Mouse (Mus musculus) limb, embryonic 11.5 days (tissue): ENCODE measurements around the gene Numa1. TPM values are rescaled to one million over a fixed set of nuclear protein-coding genes. Genes with fewer than 3 reads are reported as not detected.

Experiments used
- ATAC-seq: fragments of 200-750 bp; cut with Nextera tagmentation; 2 replicates; pipeline ENCODE4 v1.8.0; 2017; ENCODE audit warnings: low read depth; ENCODE audit not compliant: insufficient number of reproducible peaks, low FRiP score, low TSS enrichment
- DNase-seq: peaks from one replicate; pipeline ENCODE4 v3.0.0-alpha.2; 2015; ENCODE audit warnings: low spot score
- H3K27ac ChIP-seq: fragments of 300-500 bp; sonication (generic); replicated peaks from 2 replicates; pipeline ENCODE4 v1.5.1; 2014; ENCODE audit warnings: low read depth, mild to moderate bottlenecking, low read length
- H3K27me3 ChIP-seq: fragments of 300-500 bp; sonication (generic); 2 replicates; pipeline ENCODE4 v1.6.1; 2014; ENCODE audit warnings: mild to moderate bottlenecking, low read length, mixed read lengths; ENCODE audit not compliant: control insufficient read depth, insufficient read depth
- H3K36me3 ChIP-seq: fragments of 300-500 bp; sonication (generic); 2 replicates; pipeline ENCODE4 v1.6.1; 2014; ENCODE audit warnings: mild to moderate bottlenecking, low read length, moderate library complexity, mixed read lengths; ENCODE audit not compliant: control insufficient read depth, insufficient read depth
- H3K4me1 ChIP-seq: fragments of 300-500 bp; sonication (generic); 2 replicates; pipeline ENCODE4 v1.6.1; 2014; ENCODE audit warnings: low read length, mixed read lengths; ENCODE audit not compliant: control insufficient read depth, insufficient read depth
- H3K4me2 ChIP-seq: fragments of 300-500 bp; sonication (generic); 2 replicates; pipeline ENCODE4 v1.6.1; 2014; ENCODE audit warnings: low read depth, mild to moderate bottlenecking, moderate library complexity; ENCODE audit not compliant: severe bottlenecking
- H3K4me3 ChIP-seq: fragments of 300-500 bp; sonication (generic); 2 replicates; pipeline ENCODE4 v1.5.1; 2014; ENCODE audit warnings: low read depth, low read length
- H3K9ac ChIP-seq: fragments of 300-500 bp; sonication (generic); 2 replicates; pipeline ENCODE4 v1.6.1; 2014; ENCODE audit warnings: mild to moderate bottlenecking, low read length
- H3K9me3 ChIP-seq: fragments of 300-500 bp; sonication (generic); 2 replicates; pipeline ENCODE4 v1.6.1; 2016; ENCODE audit warnings: low read length; ENCODE audit not compliant: control insufficient read depth
- WGBS: fragments of 180-500 bp; shearing (Covaris S2); extraction: QIAGEN DNeasy Blood & Tissue Kit; methylation state at CpG from one replicate; pipeline ENCODE4 v1.1.7; 2014; 5-methylcytosine and 5-hydroxymethylcytosine counted together
- polyA plus RNA-seq: library from polyadenylated mRNA; unstranded; fragments of >200 nt; fragmentation: Nextera tagmentation; extraction: Ambion mirVana; gene quantifications from 2 replicates; pipeline ENCODE4 v1.2.1, GENCODE M21; 2014

Numa1 gene
- 130 and 140 TPM in 2 replicates for polyA plus RNA-seq

- peak; percentile 98 for ATAC-seq
- H3K9ac ChIP-seq = peak within 1 kb of the TSS; percentile 77
- no peaks in the 10 kb centered on the region for H3K27me3 ChIP-seq
- no peaks in the 10 kb centered on the region; the same call in 1 of the 2 replicates for H3K36me3 ChIP-seq
- H3K4me3 ChIP-seq = peak within 1 kb of the TSS; percentile 68
- H3K9me3 ChIP-seq = no peaks in the 10 kb centered on the region
- peak; percentile 98 for DNase-seq
- H3K4me1 ChIP-seq = no peaks in the 10 kb centered on the region; the same call in 1 of the 2 replicates
- peak within 1 kb of the TSS; percentile 57 for H3K4me2 ChIP-seq
- WGBS = under 1% methylated on average over 40 of the region's 40 CpGs
- peak within 1 kb of the TSS; percentile 38; the same call in 1 of the 2 replicates for H3K27ac ChIP-seq
These were observed at the start of gene Numa1, which contains the start of gene Lrrc51 for GRCm38 (mm10) chr7:101933751-101934240. TSS of gene Numa1 (plus strand) at chr7:101934111. TSS of gene Lrrc51 (minus strand) at chr7:101933895.

GRCm38 (mm10) chr7:101884160-101884559 lies 49.8 kb upstream of the Numa1 start:
- no peak for ATAC-seq
- 96% methylated on average over 4 of the region's 4 CpGs for WGBS

GRCm38 (mm10) chr7:101886274-101886673 lies 47.6 kb upstream of the Numa1 start:
- Histone ChIP-seq H3K36me3 (no peaks in the 10 kb centered on the region), H3K4me1 (no peaks in the 10 kb centered on the region), H3K4me2 (no peak overlapping the region), H3K9ac (no peak overlapping the region), H3K27me3 (no peaks in the 10 kb centered on the region), H3K4me3 (no peak overlapping the region), H3K9me3 (no peaks in the 10 kb centered on the region), H3K27ac (no peak overlapping the region)
- no peak for DNase-seq
- ATAC-seq = no peak
- WGBS = 87% methylated on average over 6 of the region's 6 CpGs

More at GRCm38 (mm10) chr7:101884160-101884559, 49.8 kb upstream of the Numa1 start:
- no peak overlapping the region for H3K9ac ChIP-seq
- H3K4me1 ChIP-seq = no peaks in the 10 kb centered on the region
- DNase-seq = no peak
- no peak overlapping the region for H3K4me2 ChIP-seq
- H3K4me3 ChIP-seq = no peak overlapping the region
- no peaks in the 10 kb centered on the region for H3K27me3 ChIP-seq
- H3K36me3 ChIP-seq = no peaks in the 10 kb centered on the region
- no peak overlapping the region for H3K27ac ChIP-seq
- no peaks in the 10 kb centered on the region for H3K9me3 ChIP-seq

GRCm38 (mm10) chr7:101888460-101888859 lies 45.5 kb upstream of the Numa1 start:
- Histone ChIP-seq H3K27ac (no peak overlapping the region), H3K4me2 (no peak overlapping the region), H3K27me3 (no peaks in the 10 kb centered on the region), H3K9ac (no peak overlapping the region), H3K36me3 (no peaks in the 10 kb centered on the region), H3K4me1 (no peaks in the 10 kb centered on the region), H3K4me3 (no peak overlapping the region), H3K9me3 (no peaks in the 10 kb centered on the region)
- DNase-seq = no peak
- WGBS = 84% methylated on average over 4 of the region's 4 CpGs
- no peak for ATAC-seq

- H3K4me3 ChIP-seq = peak overlapping the region; percentile 55
- H3K4me2 ChIP-seq = peak overlapping the region; percentile 35
- H3K9me3 ChIP-seq = no peaks in the 10 kb centered on the region
- H3K9ac ChIP-seq = peak overlapping the region; percentile 23; the same call in 1 of the 2 replicates
- DNase-seq (no peak), ATAC-seq (no peak)
- H3K27ac ChIP-seq = no peak overlapping the region
- H3K27me3 ChIP-seq = no peaks in the 10 kb centered on the region
- no peaks in the 10 kb centered on the region; the same call in 1 of the 2 replicates for H3K36me3 ChIP-seq
- 36% methylated on average over 9 of the region's 9 CpGs for WGBS
- no peaks in the 10 kb centered on the region for H3K4me1 ChIP-seq
These were observed 38.2 kb upstream of the Numa1 start for GRCm38 (mm10) chr7:101895695-101896094.

- H3K27me3 ChIP-seq = no peaks in the 10 kb centered on the region
- WGBS = under 1% methylated on average over 57 of the region's 57 CpGs
- H3K36me3 ChIP-seq = no peaks in the 10 kb centered on the region; the same call in 1 of the 2 replicates
These were observed 37.5 kb upstream of the Numa1 start for GRCm38 (mm10) chr7:101896104-101897066.

GRCm38 (mm10) chr7:101900331-101901097 lies 33.4 kb upstream of the Numa1 start:
- Histone ChIP-seq H3K9ac (no peak overlapping the region), H3K36me3 (peaks cover 6% of the 10 kb centered on the region; the same call in 1 of the 2 replicates), H3K4me2 (no peak overlapping the region), H3K4me1 (0 out of 2 replicates have a peak, but pooled peaks cover 4% of the 10 kb centered on the region), H3K9me3 (no peaks in the 10 kb centered on the region), H3K27me3 (no peaks in the 10 kb centered on the region), H3K4me3 (no peak overlapping the region), H3K27ac (no peak overlapping the region)
- ATAC-seq (no peak), DNase-seq (no peak)
- WGBS = 89% methylated on average over 16 of the region's 16 CpGs

More at GRCm38 (mm10) chr7:101896104-101897066, 37.5 kb upstream of the Numa1 start:
- peak overlapping the region; percentile 86 for H3K27ac ChIP-seq
- H3K9ac ChIP-seq = peak overlapping the region; percentile 64
- no peaks in the 10 kb centered on the region for H3K9me3 ChIP-seq
- peak overlapping the region; percentile 35 for H3K4me2 ChIP-seq
- 0 out of 2 replicates have a peak, but pooled peaks cover 2% of the 10 kb centered on the region for H3K4me1 ChIP-seq
- H3K4me3 ChIP-seq = peak overlapping the region; percentile 55
- ATAC-seq = peak; percentile 99
- peak; percentile 96 for DNase-seq

- no peaks in the 10 kb centered on the region for H3K9me3 ChIP-seq
- no peaks in the 10 kb centered on the region for H3K27me3 ChIP-seq
- H3K36me3 ChIP-seq = peaks cover 6% of the 10 kb centered on the region; the same call in 1 of the 2 replicates
- ATAC-seq = no peak
- no peak overlapping the region for H3K4me3 ChIP-seq
- 96% methylated on average over 10 of the region's 10 CpGs for WGBS
- no peak for DNase-seq
- H3K9ac ChIP-seq = no peak overlapping the region
- H3K4me1 ChIP-seq = peaks cover 10% of the 10 kb centered on the region; the same call in 1 of the 2 replicates
- no peak overlapping the region for H3K4me2 ChIP-seq
- H3K27ac ChIP-seq = no peak overlapping the region
These were observed 31.9 kb upstream of the Numa1 start for GRCm38 (mm10) chr7:101901969-101902368.
